Mouse (Mus musculus): ENCODE results near the gene Defa25. TPM values are rescaled to one million over a fixed set of nuclear protein-coding genes. Genes with fewer than 3 reads are reported as not detected.
"Not testable (repeated sequence)": the region's sequence is repeated elsewhere in the genome, so short reads cannot be mapped to it uniquely, and the experiment has no call there.

Gene Defa25
- total RNA-seq (2015), result not detected in 2 replicates
- total RNA-seq (2017), result not detected in 2 replicates

- not testable (repeated sequence) for ATAC-seq (ENCODE audit: poor library complexity, severe bottlenecking)
Observed at GRCm38 (mm10) chr8:21084142-21084541, at the start of gene Defa25. Gene Defa25, plus strand, starts transcription at chr8:21084442.

- ATAC-seq (ENCODE audit: poor library complexity, severe bottlenecking), result not testable (repeated sequence)
Observed at GRCm38 (mm10) chr8:21054747-21055146, 29.5 kb upstream of the Defa25 start, which contains the start of gene Defa23. Gene Defa23, plus strand, starts transcription at chr8:21055047.

GRCm38 (mm10) chr8:21064738-21065137, 19.5 kb upstream of the Defa25 start, which contains the start of gene Defa35:
Gene Defa35, plus strand, starts transcription at chr8:21065038.
- ATAC-seq (ENCODE audit: poor library complexity, severe bottlenecking), result not testable (repeated sequence)

GRCm38 (mm10) chr8:21093106-21093505, 8.9 kb downstream of the Defa25 start:
- no peak for ATAC-seq (ENCODE audit: poor library complexity, severe bottlenecking)

- not testable (repeated sequence) for ATAC-seq (ENCODE audit: poor library complexity, severe bottlenecking)
Observed at GRCm38 (mm10) chr8:21095950-21096349, 11.7 kb downstream of the Defa25 start, which contains the start of gene Gm14851. Gene Gm14851, minus strand, starts transcription at chr8:21096050.

- not testable (repeated sequence) for ATAC-seq (ENCODE audit: poor library complexity, severe bottlenecking)
Observed at GRCm38 (mm10) chr8:21134342-21134741, 50.1 kb downstream of the Defa25 start, which contains the start of gene Defa30. Gene Defa30, plus strand, starts transcription at chr8:21134642.

Other genes starting within 250 kb of the Defa25 start
- gene Defb33, start 191.8 kb upstream of the Defa25 start, total RNA-seq (2015), result not detected in 2 replicates
- not detected in 2 replicates for gene Defb33, start 191.8 kb upstream of the Defa25 start, total RNA-seq (2017)
- gene Gm15056, start 181.8 kb upstream of the Defa25 start, total RNA-seq (2015), result not detected in 2 replicates
- not detected in 2 replicates for gene Gm15056, start 181.8 kb upstream of the Defa25 start, total RNA-seq (2017)
- gene Gm6040, start 162.4 kb upstream of the Defa25 start, total RNA-seq (2015), result not detected in 2 replicates
- not detected in 2 replicates for gene Gm6040, start 162.4 kb upstream of the Defa25 start, total RNA-seq (2017)
- not detected in 2 replicates for gene AY761185, start 139.7 kb upstream of the Defa25 start, total RNA-seq (2015)
- not detected in 2 replicates for gene AY761185, start 139.7 kb upstream of the Defa25 start, total RNA-seq (2017)
- gene Defa21, start 58.9 kb upstream of the Defa25 start, total RNA-seq (2015), result not detected in 2 replicates
- not detected in 2 replicates for gene Defa21, start 58.9 kb upstream of the Defa25 start, total RNA-seq (2017)
- not detected in 2 replicates for gene Defa23, start 29.4 kb upstream of the Defa25 start, total RNA-seq (2015)
- not detected in 2 replicates for gene Defa23, start 29.4 kb upstream of the Defa25 start, total RNA-seq (2017)
- not detected in 2 replicates for gene Defa35, start 19.4 kb upstream of the Defa25 start, total RNA-seq (2015)
- not detected in 2 replicates for gene Defa35, start 19.4 kb upstream of the Defa25 start, total RNA-seq (2017)
- not detected in 2 replicates for gene Gm14851, start 11.6 kb downstream of the Defa25 start, total RNA-seq (2015)
- gene Gm14851, start 11.6 kb downstream of the Defa25 start, total RNA-seq (2017), result not detected in 2 replicates
- gene Defa30, start 50.2 kb downstream of the Defa25 start, total RNA-seq (2015), result not detected in 2 replicates
- gene Defa30, start 50.2 kb downstream of the Defa25 start, total RNA-seq (2017), result not detected in 2 replicates
- gene Defa22, start 77.8 kb downstream of the Defa25 start, total RNA-seq (2015), result not detected in 2 replicates
- not detected in 2 replicates for gene Defa22, start 77.8 kb downstream of the Defa25 start, total RNA-seq (2017)
- not detected in 2 replicates for gene Defa31, start 107.2 kb downstream of the Defa25 start, total RNA-seq (2015)
- not detected in 2 replicates for gene Defa31, start 107.2 kb downstream of the Defa25 start, total RNA-seq (2017)
- gene Gm15293, start 117.1 kb downstream of the Defa25 start, total RNA-seq (2015), result not detected in 2 replicates
- not detected in 2 replicates for gene Gm15293, start 117.1 kb downstream of the Defa25 start, total RNA-seq (2017)
- not detected in 2 replicates for gene Gm15292, start 165.3 kb downstream of the Defa25 start, total RNA-seq (2015)
- gene Gm15292, start 165.3 kb downstream of the Defa25 start, total RNA-seq (2017), result not detected in 2 replicates
- not detected in 2 replicates for gene Defa27, start 231.1 kb downstream of the Defa25 start, total RNA-seq (2015)
- gene Defa27, start 231.1 kb downstream of the Defa25 start, total RNA-seq (2017), result not detected in 2 replicates
- gene Defa29, start 242.6 kb downstream of the Defa25 start, total RNA-seq (2015), result not detected in 2 replicates
- not detected in 2 replicates for gene Defa29, start 242.6 kb downstream of the Defa25 start, total RNA-seq (2017)